Mouse (Mus musculus) CH12F3 (cell line): Measurements from ENCODE around the gene Slc51b.

Experiments used
- in situ Hi-C: fragments of 300-500 bp; cut with MboI; formaldehyde crosslinking; loops from 2 replicates; pipeline ENCODE4 v1.14.3; 2020; ENCODE audit warnings: low sequenced_read_pairs

The Slc51b gene

DNA sequence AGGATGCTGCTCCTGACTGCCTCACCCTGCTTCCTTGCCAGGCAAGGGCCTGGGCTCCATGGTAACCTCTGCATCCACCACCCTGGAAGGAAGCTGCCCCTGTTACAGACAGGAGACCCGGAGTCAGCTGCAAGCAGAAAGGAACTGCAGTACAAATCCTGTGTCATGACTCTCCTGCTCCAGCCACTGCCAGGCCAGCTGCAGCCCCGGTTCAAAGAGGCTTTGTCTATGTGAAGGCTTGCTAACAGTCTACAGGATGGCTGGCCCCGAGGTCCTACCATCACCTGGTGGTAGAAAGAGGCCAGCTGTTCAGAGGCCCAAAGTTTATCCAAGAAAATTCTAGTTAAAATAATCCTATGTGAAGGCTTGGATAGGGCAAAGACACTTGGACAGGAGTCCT lies 11.4 kb downstream of the Slc51b start:
- in situ Hi-C loops = no loop called here

- in situ Hi-C loops = no loop called here
These were observed 12.4 kb downstream of the Slc51b start for GRCm38 (mm10) chr9:65410378-65410777.

DNA sequence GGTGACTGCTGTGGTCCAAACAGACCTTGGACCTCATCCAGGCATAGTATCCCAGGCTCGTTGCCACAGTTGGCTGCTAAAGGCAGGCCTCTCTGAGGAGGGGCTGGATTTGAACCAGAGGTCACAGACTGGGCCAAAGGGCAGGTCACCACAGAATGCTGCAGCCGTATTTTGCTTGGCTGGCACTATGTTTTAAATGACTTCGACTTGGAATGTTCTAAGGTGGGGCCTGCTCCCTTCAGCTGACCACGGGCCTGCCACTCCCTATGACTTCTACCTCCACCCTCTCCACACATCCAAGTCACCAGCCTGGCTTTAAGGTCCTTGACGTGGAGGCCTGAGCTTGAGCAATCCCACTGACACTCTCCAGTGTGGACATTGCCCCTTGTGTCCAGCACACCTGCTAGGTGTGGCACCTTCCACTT lies 13.9 kb downstream of the Slc51b start:
- in situ Hi-C loops = no loop called here

GRCm38 (mm10) chr9:65407861-65408260 lies 14.9 kb downstream of the Slc51b start:
- in situ Hi-C loops = no loop called here

DNA sequence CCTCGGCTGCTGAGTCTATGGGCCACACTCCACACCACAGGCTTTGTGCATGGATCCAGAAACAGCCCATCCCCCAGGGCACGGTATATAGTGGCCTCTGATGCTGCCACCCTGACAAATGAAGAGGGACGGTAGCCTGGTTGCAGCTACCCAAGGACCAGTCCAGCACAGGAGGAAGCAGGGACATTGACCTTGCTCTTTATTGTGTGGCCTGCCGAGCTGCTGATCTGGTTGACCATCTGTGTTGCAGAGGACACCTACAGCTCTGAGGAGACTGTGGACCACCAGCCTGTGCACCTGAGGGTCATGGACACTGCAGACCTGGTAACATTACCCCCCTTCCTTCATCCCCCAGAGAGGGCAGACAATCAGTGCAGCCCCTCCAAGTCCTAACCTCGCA lies 15.4 kb downstream of the Slc51b start:
- in situ Hi-C loops = no loop called here

DNA sequence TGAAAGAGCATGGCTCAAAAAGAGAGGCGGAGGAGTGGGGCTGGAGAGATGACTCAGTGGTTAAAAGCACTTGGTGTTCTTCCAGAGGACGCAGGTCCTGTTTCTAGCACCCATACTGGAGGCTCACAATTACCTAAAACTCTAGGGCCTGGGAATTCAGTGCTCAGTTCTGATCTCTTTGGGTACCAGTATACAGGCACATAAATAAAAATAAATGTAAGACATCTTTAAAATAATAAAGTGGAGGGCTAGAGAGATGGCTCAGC lies 17.6 kb downstream of the Slc51b start:
- in situ Hi-C loops = no loop called here

GRCm38 (mm10) chr9:65404331-65405183 lies 18.2 kb downstream of the Slc51b start:
- in situ Hi-C loops = no loop called here

- in situ Hi-C loops = no loop called here
These were observed 22.8 kb downstream of the Slc51b start for GRCm38 (mm10) chr9:65399934-65400333.

DNA sequence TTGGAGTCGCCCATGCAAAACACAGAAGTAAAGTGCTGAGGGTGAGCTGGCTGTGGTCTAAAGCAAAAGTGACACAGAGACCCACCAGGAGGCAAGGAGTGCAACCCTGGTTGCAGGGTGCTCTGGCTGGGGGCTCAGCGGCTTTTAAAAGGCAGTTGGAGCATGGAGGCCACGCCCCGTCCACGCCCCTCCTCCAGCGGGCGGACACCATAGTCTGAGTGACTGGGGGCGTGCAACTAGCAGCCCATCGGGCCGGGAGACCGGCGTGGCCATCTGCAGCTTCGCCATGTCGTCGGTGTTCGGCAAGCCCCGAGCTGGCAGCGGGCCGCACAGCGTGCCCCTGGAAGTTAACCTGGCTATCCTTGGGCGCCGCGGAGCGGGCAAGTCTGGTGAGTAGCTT lies 24.5 kb downstream of the Slc51b start, which contains the start of gene Rasl12:
TSS of gene Rasl12 (plus strand) at position 228 of the 400 bp plus-strand sequence.
- in situ Hi-C loops = no loop called here

GRCm38 (mm10) chr9:65394360-65394759 lies 28.4 kb downstream of the Slc51b start:
- in situ Hi-C loops = no loop called here

- in situ Hi-C loops = no loop called here
These were observed 29.1 kb downstream of the Slc51b start for GRCm38 (mm10) chr9:65393606-65394005.

- in situ Hi-C loops = no loop called here
These were observed 30.0 kb downstream of the Slc51b start for GRCm38 (mm10) chr9:65392638-65393364.

GRCm38 (mm10) chr9:65391613-65391964 lies 31.2 kb downstream of the Slc51b start, which contains the start of gene Kbtbd13:
Kbtbd13 (minus strand) TSS chr9:65391652.
- in situ Hi-C loops = no loop called here

GRCm38 (mm10) chr9:65390752-65391612 lies 31.8 kb downstream of the Slc51b start:
- in situ Hi-C loops = no loop called here

GRCm38 (mm10) chr9:65386373-65387140 lies 36.2 kb downstream of the Slc51b start:
- in situ Hi-C loops = no loop called here

DNA sequence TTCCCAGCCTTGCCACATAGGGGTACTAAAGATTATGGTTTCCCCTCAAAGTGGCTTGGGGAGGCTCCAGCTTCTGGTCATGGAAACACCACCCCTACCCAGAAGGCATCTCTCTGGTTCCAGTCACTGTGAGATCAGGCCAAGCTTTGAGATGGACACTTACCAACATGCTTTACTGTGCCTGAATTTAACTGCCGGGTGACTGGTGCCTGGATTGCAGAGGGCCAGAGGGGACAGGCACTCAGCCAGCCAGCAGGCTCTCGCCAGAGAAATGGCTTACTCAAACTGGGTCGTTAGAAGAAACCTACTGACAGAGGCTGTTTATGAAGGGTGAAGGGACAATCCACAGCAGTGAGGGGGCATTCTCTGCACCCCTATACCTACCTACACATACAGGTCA lies 38.5 kb downstream of the Slc51b start:
- in situ Hi-C loops = no loop called here

- in situ Hi-C loops = no loop called here
These were observed 40.0 kb downstream of the Slc51b start for GRCm38 (mm10) chr9:65382751-65383097.

GRCm38 (mm10) chr9:65382031-65382750 lies 40.6 kb downstream of the Slc51b start:
- in situ Hi-C loops = no loop called here

DNA sequence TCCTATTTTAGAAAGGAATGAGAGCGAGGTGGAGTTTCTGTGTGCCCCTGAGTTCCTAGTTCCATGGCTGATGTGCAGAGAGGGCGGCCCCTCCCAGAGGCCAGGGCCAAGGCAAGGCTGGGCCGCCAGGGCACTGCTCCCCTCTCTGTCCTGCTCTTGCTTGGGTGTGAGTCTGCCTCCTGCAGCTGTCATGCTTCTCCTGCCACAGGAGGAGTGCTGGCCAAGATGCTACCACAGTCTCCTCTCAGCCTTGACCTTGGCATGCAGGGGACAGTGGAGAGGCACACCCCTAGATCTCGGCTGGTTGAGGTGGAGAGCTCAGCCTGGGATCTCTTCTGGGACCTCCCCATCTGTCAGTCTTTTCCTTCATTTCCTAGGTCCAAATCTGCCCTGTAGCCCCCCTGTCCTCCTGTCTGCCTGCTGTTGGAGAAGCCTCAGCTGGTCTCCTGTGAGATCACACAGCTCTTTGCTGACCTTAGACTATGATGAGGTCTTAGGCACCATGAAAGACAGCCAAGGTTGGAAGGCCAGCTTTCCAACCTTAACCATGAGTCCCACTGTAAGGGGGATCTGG lies 41.7 kb downstream of the Slc51b start:
- in situ Hi-C loops = no loop called here
